Mouse (Mus musculus) ES-Bruce4 (cell line): ENCODE measurements around the gene Mep1a. TPM values are rescaled to one million over a fixed set of nuclear protein-coding genes. Genes with fewer than 3 reads are reported as not detected.

ENCODE experiments used
- H3K27ac ChIP-seq: 2 replicates; pipeline ENCODE4 v1.5.1; 2012; ENCODE audit warnings: low read length, inconsistent platforms; ENCODE audit not compliant: insufficient read depth
- H3K27me3 ChIP-seq: 2 replicates; pipeline ENCODE4 v1.6.1; 2012; ENCODE audit warnings: mild to moderate bottlenecking, low read length, inconsistent platforms; ENCODE audit not compliant: control insufficient read depth, poor library complexity, insufficient read depth, severe bottlenecking
- H3K36me3 ChIP-seq: 2 replicates; pipeline ENCODE4 v1.6.1; 2012; ENCODE audit warnings: inconsistent platforms, mild to moderate bottlenecking, low read length, moderate library complexity; ENCODE audit not compliant: control insufficient read depth, poor library complexity, insufficient read depth, severe bottlenecking
- H3K4me1 ChIP-seq: one replicate; pipeline ENCODE4 v1.8.1; 2011; ENCODE audit warnings: low read length; ENCODE audit not compliant: control insufficient read depth, insufficient read depth
- H3K4me3 ChIP-seq: 2 replicates; pipeline ENCODE4 v1.5.1; 2011; ENCODE audit warnings: low read depth, mild to moderate bottlenecking, low read length
- H3K9ac ChIP-seq: 2 replicates; pipeline ENCODE4 v1.6.1; 2012; ENCODE audit warnings: low read depth, mild to moderate bottlenecking, inconsistent platforms; ENCODE audit not compliant: poor library complexity, severe bottlenecking
- H3K9me3 ChIP-seq: replicated peaks from 2 replicates; pipeline ENCODE4 v1.6.1; 2012; ENCODE audit warnings: mild to moderate bottlenecking, low read length, inconsistent platforms; ENCODE audit not compliant: control insufficient read depth, poor library complexity, insufficient read depth, severe bottlenecking
- CTCF ChIP-seq: IDR thresholded peaks from one replicate; pipeline ENCODE4 v1.8.1; 2011; ENCODE audit warnings: low read depth, low read length
- EP300 ChIP-seq: IDR thresholded peaks from 2 replicates; pipeline ENCODE4 v1.6.1; 2011; ENCODE audit warnings: low read depth, low read length; ENCODE audit not compliant: insufficient read depth
- POLR2A ChIP-seq: IDR thresholded peaks from one replicate; pipeline ENCODE4 v1.8.1; 2011; ENCODE audit warnings: low read length; ENCODE audit not compliant: insufficient read depth
- polyA plus RNA-seq: library from polyadenylated mRNA; stranded (reverse); fragments of >200 nt; gene quantifications from 2 replicates; pipeline ENCODE4 v1.2.4, GENCODE M21; 2011; ENCODE audit warnings: low read depth; ENCODE audit not compliant: missing spikeins, insufficient read depth, insufficient read length

Gene Mep1a
- polyA plus RNA-seq, 1 experiment = not detected

GRCm38 (mm10) chr17:43504594-43504934 lies 2.0 kb upstream of the Mep1a start:
- H3K27me3 ChIP-seq = no peaks in the 10 kb centered on the region
- H3K4me1 ChIP-seq = no peaks in the 10 kb centered on the region
- TF ChIP-seq EP300 (no peak), POLR2A (no peak), CTCF (no peak)

GRCm38 (mm10) chr17:43503861-43504593 lies 1.4 kb upstream of the Mep1a start:
- Histone ChIP-seq H3K4me3 (no peak overlapping the region), H3K9ac (no peak overlapping the region), H3K36me3 (no peaks in the 10 kb centered on the region), H3K27me3 (no peaks in the 10 kb centered on the region), H3K27ac (no peak overlapping the region), H3K4me1 (no peaks in the 10 kb centered on the region), H3K9me3 (no peaks in the 10 kb centered on the region)
- TF ChIP-seq POLR2A (no peak), EP300 (no peak)

More at GRCm38 (mm10) chr17:43504594-43504934, 2.0 kb upstream of the Mep1a start:
- Histone ChIP-seq H3K27ac (no peak overlapping the region), H3K9ac (no peak overlapping the region), H3K4me3 (no peak overlapping the region), H3K9me3 (no peaks in the 10 kb centered on the region), H3K36me3 (no peaks in the 10 kb centered on the region)

- no peak overlapping the region for H3K27ac ChIP-seq
- no peak overlapping the region for H3K9ac ChIP-seq
- H3K4me3 ChIP-seq = no peak overlapping the region
- no peaks in the 10 kb centered on the region for H3K4me1 ChIP-seq
- no peaks in the 10 kb centered on the region for H3K27me3 ChIP-seq
- TF ChIP-seq CTCF (no peak), EP300 (no peak), POLR2A (no peak)
- no peaks in the 10 kb centered on the region for H3K36me3 ChIP-seq
- H3K9me3 ChIP-seq = no peaks in the 10 kb centered on the region
Observed at GRCm38 (mm10) chr17:43501631-43502030, 981 bp downstream of the Mep1a start.

GRCm38 (mm10) chr17:43501223-43501622 lies 1.4 kb downstream of the Mep1a start:
- Histone ChIP-seq H3K36me3 (no peaks in the 10 kb centered on the region), H3K27ac (no peak overlapping the region)
- TF ChIP-seq EP300 = no peak
- TF ChIP-seq POLR2A = no peak

GRCm38 (mm10) chr17:43500513-43500912 lies 2.1 kb downstream of the Mep1a start:
- no peak overlapping the region for H3K4me3 ChIP-seq
- no peaks in the 10 kb centered on the region for H3K36me3 ChIP-seq
- no peak overlapping the region for H3K9ac ChIP-seq
- no peak overlapping the region for H3K27ac ChIP-seq
- H3K27me3 ChIP-seq = no peaks in the 10 kb centered on the region
- H3K9me3 ChIP-seq = no peaks in the 10 kb centered on the region
- H3K4me1 ChIP-seq = no peaks in the 10 kb centered on the region
- TF ChIP-seq EP300 (no peak), POLR2A (no peak), CTCF (no peak)

More at GRCm38 (mm10) chr17:43501223-43501622, 1.4 kb downstream of the Mep1a start:
- Histone ChIP-seq H3K9ac (no peak overlapping the region), H3K27me3 (no peaks in the 10 kb centered on the region), H3K4me3 (no peak overlapping the region), H3K9me3 (no peaks in the 10 kb centered on the region), H3K4me1 (no peaks in the 10 kb centered on the region)

GRCm38 (mm10) chr17:43497521-43497920 lies 5.1 kb downstream of the Mep1a start:
- H3K27me3 ChIP-seq = no peaks in the 10 kb centered on the region
- TF ChIP-seq POLR2A (no peak), EP300 (no peak), CTCF (no peak)

More at GRCm38 (mm10) chr17:43497521-43497920, 5.1 kb downstream of the Mep1a start:
- H3K9me3 ChIP-seq = no peaks in the 10 kb centered on the region
- no peak overlapping the region for H3K4me3 ChIP-seq
- H3K27ac ChIP-seq = no peak overlapping the region
- no peaks in the 10 kb centered on the region for H3K4me1 ChIP-seq
- H3K36me3 ChIP-seq = no peaks in the 10 kb centered on the region
- H3K9ac ChIP-seq = no peak overlapping the region
